Mouse (Mus musculus): Measurements from ENCODE around the gene Etnk2.

GRCm38 (mm10) chr1:133397094-133397482, 33.7 kb downstream of the Etnk2 start:
- no peak for TF ChIP-seq CTCF (IDR thresholded peaks at IDR 0.05; ENCODE audit: control insufficient read depth, insufficient read depth, insufficient replicate concordance, low read depth, low read length)
- no peak for TF ChIP-seq POLR2A (IDR thresholded peaks at IDR 0.05; ENCODE audit: control insufficient read depth, low read depth, low read length)
